Mouse (Mus musculus): Measurements from ENCODE around the gene Lgals7. TPM values are rescaled to one million over a fixed set of nuclear protein-coding genes. Genes with fewer than 3 reads are reported as not detected.
A peak's percentile ranks its signal among the peaks of the same experiment; 100 is the strongest.

Gene Lgals7
- total and polyA plus RNA-seq, 3 experiments, result 0.61 to 4.0 TPM; not detected in 1

- Histone ChIP-seq H3K9ac (ENCODE audit: low read depth, low read length) (no peak overlapping the region), H3K4me1 (ENCODE audit: control insufficient read depth, insufficient read depth, low read length) (no peaks in the 10 kb centered on the region), H3K27ac (peak overlapping the region; percentile 26; the same call in 1 of the 2 replicates), H3K4me3 (no peak overlapping the region), H3K36me3 (ENCODE audit: control insufficient read depth, insufficient read depth, low read length) (no peaks in the 10 kb centered on the region), H3K27me3 (ENCODE audit: control insufficient read depth, insufficient read depth, low read length) (no peaks in the 10 kb centered on the region), H3K79me2 (replicated peaks; ENCODE audit: control insufficient read depth, insufficient read depth, low read length) (no peaks in the 10 kb centered on the region)
- TF ChIP-seq EP300 (IDR thresholded peaks at IDR 0.05; ENCODE audit: insufficient read depth, low read depth, low read length), result 0 out of 2 replicates have a peak, but pooled peaks have one; percentile 30
- no peak for TF ChIP-seq CTCF (IDR thresholded peaks at IDR 0.05)
- DNase-seq, result no peak
- intact Hi-C loops (cut with DNase I), result loop anchor here (10.0 kb wide), 1 partner anchor 140 kb away; no protein-coding TSS in a partner anchor
- 28% methylated on average over 5 of the region's 5 CpGs for whole genome bisulfite sequencing
Observed at GRCm38 (mm10) chr7:28894942-28895341, 31.3 kb downstream of the Lgals7 start.

DNA sequence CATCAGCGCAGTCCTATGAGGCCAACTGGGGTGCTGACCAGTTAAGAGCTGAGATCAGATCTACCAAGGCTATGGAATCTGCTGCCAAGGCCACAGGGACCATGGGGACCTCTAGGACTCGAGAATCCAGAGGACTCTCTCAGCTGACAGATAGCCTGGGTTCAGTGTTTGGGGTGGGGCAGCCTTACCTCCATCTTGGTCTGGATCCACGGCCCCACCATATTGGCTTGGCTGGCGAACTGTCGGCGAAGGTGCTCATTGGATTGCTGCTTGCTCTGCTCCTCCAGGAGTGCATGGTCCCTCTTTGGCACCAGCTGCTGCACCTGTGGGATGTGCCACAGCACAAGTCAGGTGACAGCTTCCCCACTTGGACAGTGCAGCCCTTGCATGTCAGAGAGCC lies 34.0 kb downstream of the Lgals7 start:
- H3K4me3 ChIP-seq, result no peak overlapping the region
- no peak for TF ChIP-seq CTCF (IDR thresholded peaks at IDR 0.05)
- TF ChIP-seq POLR2A (IDR thresholded peaks at IDR 0.05; ENCODE audit: insufficient read depth, low read depth, low read length), result no peak
- TF ChIP-seq EP300 (IDR thresholded peaks at IDR 0.05; ENCODE audit: insufficient read depth, low read depth, low read length), result no peak
- H3K27ac ChIP-seq, result no peak overlapping the region
- intact Hi-C loops (cut with DNase I), result loop anchor here (10.0 kb wide), 1 partner anchor 137 kb away; no protein-coding TSS in a partner anchor
- peaks cover 3% of the 10 kb centered on the region for H3K36me3 ChIP-seq (ENCODE audit: control insufficient read depth, insufficient read depth, low read length)
- 88% methylated on average over 6 of the region's 6 CpGs for WGBS
- H3K9ac ChIP-seq (ENCODE audit: low read depth, low read length), result no peak overlapping the region
- no peaks in the 10 kb centered on the region for H3K27me3 ChIP-seq (ENCODE audit: control insufficient read depth, insufficient read depth, low read length)
- no peak for DNase-seq
- peaks cover 10% of the 10 kb centered on the region for H3K4me1 ChIP-seq (ENCODE audit: control insufficient read depth, insufficient read depth, low read length)
- H3K79me2 ChIP-seq (replicated peaks; ENCODE audit: control insufficient read depth, insufficient read depth, low read length), result no peaks in the 10 kb centered on the region

DNA sequence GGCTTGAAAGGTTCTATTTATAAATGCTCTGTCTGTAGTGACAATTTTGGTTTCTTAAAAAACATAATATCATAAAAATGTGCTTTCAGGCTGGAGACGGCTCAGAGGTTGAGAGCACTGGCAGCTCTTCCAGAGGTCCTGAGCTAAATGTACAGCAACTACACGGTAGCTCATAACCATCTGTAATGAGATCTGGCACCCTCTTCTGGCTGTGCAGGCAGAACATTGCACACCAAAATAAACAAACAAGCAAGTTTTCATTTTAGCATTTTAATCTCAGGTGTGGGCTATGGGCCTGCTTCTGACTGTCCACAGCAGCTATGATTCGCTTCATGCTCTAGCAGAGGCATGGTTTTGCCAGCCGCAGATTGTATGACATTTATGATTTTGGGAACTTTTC lies 36.3 kb downstream of the Lgals7 start:
- H3K4me1 ChIP-seq (ENCODE audit: control insufficient read depth, insufficient read depth, low read length), result peaks cover 14% of the 10 kb centered on the region
- no peak for DNase-seq
- H3K27me3 ChIP-seq (ENCODE audit: control insufficient read depth, insufficient read depth, low read length), result no peaks in the 10 kb centered on the region
- peaks cover 13% of the 10 kb centered on the region for H3K36me3 ChIP-seq (ENCODE audit: control insufficient read depth, insufficient read depth, low read length)
- no peak overlapping the region for H3K9ac ChIP-seq (ENCODE audit: low read depth, low read length)
- H3K27ac ChIP-seq, result peak overlapping the region; percentile 82; the same call in 1 of the 2 replicates
- TF ChIP-seq POLR2A (IDR thresholded peaks at IDR 0.05; ENCODE audit: insufficient read depth, low read depth, low read length), result no peak
- peak; percentile 54 for TF ChIP-seq CTCF (IDR thresholded peaks at IDR 0.05)
- TF ChIP-seq EP300 (IDR thresholded peaks at IDR 0.05; ENCODE audit: insufficient read depth, low read depth, low read length), result no peak
- 63% methylated on average over 4 of the region's 4 CpGs for WGBS
- no peaks in the 10 kb centered on the region for H3K79me2 ChIP-seq (replicated peaks; ENCODE audit: control insufficient read depth, insufficient read depth, low read length)
- no peak overlapping the region for H3K4me3 ChIP-seq
- intact Hi-C loops (cut with DNase I), result loop anchor here (10.0 kb wide), 1 partner anchor 135 kb away; no protein-coding TSS in a partner anchor

DNA sequence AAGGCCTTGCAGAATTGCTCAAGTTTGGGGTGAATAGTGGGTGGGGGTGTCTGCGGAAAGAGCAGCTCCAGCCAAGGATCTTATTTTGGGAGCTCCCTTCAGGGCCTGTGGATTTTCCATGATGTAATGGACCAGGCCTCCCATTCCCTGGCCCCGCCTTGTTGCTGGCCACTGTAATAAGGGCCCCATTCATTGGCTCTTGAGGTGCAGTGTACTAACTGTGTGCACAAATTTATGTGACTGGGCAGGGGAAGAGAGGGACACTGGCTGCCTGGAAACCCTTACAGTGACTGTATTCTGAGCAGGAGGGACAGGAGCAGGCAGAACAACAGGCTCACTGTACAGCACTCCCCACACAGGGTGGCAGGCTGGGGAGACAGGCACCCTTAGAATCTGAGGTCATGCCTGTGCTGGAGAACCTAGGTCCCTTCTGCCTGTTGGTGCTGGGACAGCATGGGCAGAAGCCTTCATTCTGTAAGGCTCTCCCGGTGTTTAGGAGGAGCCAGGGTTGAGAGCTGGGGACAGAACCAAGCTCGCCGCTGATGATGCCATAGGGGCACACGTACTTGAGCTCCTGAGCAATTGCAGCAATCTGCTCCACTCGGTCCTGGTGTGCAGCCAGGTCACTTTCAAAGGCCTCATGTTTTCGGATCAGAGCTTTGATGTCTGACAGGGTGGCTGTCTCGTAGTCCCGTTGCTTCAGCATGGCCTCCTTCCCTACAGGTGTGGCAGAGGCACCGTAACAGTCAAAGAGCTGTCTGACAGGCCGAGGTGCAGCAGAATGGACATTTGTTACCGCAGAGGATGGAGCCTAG lies 37.9 kb downstream of the Lgals7 start:
- H3K36me3 ChIP-seq (ENCODE audit: control insufficient read depth, insufficient read depth, low read length), result peaks cover 13% of the 10 kb centered on the region
- peak overlapping the region; percentile 82 for H3K27ac ChIP-seq
- H3K9ac ChIP-seq (ENCODE audit: low read depth, low read length), result no peak overlapping the region
- DNase-seq, result peak; percentile 67 to 79
- no peak for TF ChIP-seq POLR2A (IDR thresholded peaks at IDR 0.05; ENCODE audit: insufficient read depth, low read depth, low read length)
- 0 out of 2 replicates have a peak, but pooled peaks have one; percentile 18 for TF ChIP-seq EP300 (IDR thresholded peaks at IDR 0.05; ENCODE audit: insufficient read depth, low read depth, low read length)
- no peak for TF ChIP-seq CTCF (IDR thresholded peaks at IDR 0.05)
- H3K79me2 ChIP-seq (replicated peaks; ENCODE audit: control insufficient read depth, insufficient read depth, low read length), result no peaks in the 10 kb centered on the region
- intact Hi-C loops (cut with DNase I), result no loop called here
- peaks cover 14% of the 10 kb centered on the region for H3K4me1 ChIP-seq (ENCODE audit: control insufficient read depth, insufficient read depth, low read length)
- 60% methylated on average over 13 of the region's 13 CpGs for WGBS
- no peaks in the 10 kb centered on the region for H3K27me3 ChIP-seq (ENCODE audit: control insufficient read depth, insufficient read depth, low read length)
- H3K4me3 ChIP-seq, result no peak overlapping the region

GRCm38 (mm10) chr7:28902180-28902579 lies 38.5 kb downstream of the Lgals7 start:
- TF ChIP-seq POLR2A (IDR thresholded peaks at IDR 0.05; ENCODE audit: insufficient read depth, low read depth, low read length) (no peak), EP300 (IDR thresholded peaks at IDR 0.05; ENCODE audit: insufficient read depth, low read depth, low read length) (no peak), CTCF (IDR thresholded peaks at IDR 0.05) (no peak)
- Histone ChIP-seq H3K4me1 (ENCODE audit: control insufficient read depth, insufficient read depth, low read length) (peaks cover 14% of the 10 kb centered on the region), H3K9ac (ENCODE audit: low read depth, low read length) (no peak overlapping the region), H3K27ac (peak overlapping the region; percentile 82), H3K27me3 (ENCODE audit: control insufficient read depth, insufficient read depth, low read length) (no peaks in the 10 kb centered on the region), H3K79me2 (replicated peaks; ENCODE audit: control insufficient read depth, insufficient read depth, low read length) (no peaks in the 10 kb centered on the region), H3K4me3 (no peak overlapping the region), H3K36me3 (ENCODE audit: control insufficient read depth, insufficient read depth, low read length) (peaks cover 13% of the 10 kb centered on the region)
- DNase-seq, result no peak
- 69% methylated on average over 6 of the region's 6 CpGs for WGBS
- intact Hi-C loops (cut with DNase I), result no loop called here

DNA sequence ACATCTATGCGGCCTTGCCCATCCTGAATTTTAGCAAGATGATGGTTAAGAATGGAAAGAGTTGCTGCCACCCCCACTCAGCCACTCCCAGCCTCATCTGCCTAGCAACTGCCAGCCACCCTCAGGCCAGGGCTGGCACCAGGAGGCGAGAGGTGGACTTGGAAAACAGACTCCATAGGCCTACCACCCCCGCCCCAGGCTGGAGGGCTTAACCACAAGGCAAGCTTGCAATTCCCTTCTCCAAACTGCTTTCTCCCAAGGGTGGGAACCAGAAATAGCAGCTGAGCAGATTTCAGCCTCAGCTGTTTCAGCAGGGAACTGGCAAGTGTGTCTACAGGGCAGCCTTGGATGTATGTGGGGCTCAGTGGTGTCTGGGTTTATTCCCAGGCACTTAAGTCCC lies 39.2 kb downstream of the Lgals7 start:
- H3K79me2 ChIP-seq (replicated peaks; ENCODE audit: control insufficient read depth, insufficient read depth, low read length), result no peaks in the 10 kb centered on the region
- TF ChIP-seq POLR2A (IDR thresholded peaks at IDR 0.05; ENCODE audit: insufficient read depth, low read depth, low read length), result no peak
- TF ChIP-seq CTCF (IDR thresholded peaks at IDR 0.05), result no peak
- no peak for TF ChIP-seq EP300 (IDR thresholded peaks at IDR 0.05; ENCODE audit: insufficient read depth, low read depth, low read length)
- peaks cover 14% of the 10 kb centered on the region for H3K4me1 ChIP-seq (ENCODE audit: control insufficient read depth, insufficient read depth, low read length)
- H3K4me3 ChIP-seq, result no peak overlapping the region
- no peaks in the 10 kb centered on the region for H3K27me3 ChIP-seq (ENCODE audit: control insufficient read depth, insufficient read depth, low read length)
- 0 out of 2 replicates have a peak overlapping the region, but pooled peaks have one; percentile 6 for H3K9ac ChIP-seq (ENCODE audit: low read depth, low read length)
- intact Hi-C loops (cut with DNase I), result no loop called here
- peaks cover 13% of the 10 kb centered on the region for H3K36me3 ChIP-seq (ENCODE audit: control insufficient read depth, insufficient read depth, low read length)
- H3K27ac ChIP-seq, result peak overlapping the region; percentile 82
- DNase-seq, result no peak
- 77% methylated on average over 3 of the region's 3 CpGs for WGBS
